Mouse (Mus musculus): Measurements from ENCODE around the gene Rnf141.

DNA sequence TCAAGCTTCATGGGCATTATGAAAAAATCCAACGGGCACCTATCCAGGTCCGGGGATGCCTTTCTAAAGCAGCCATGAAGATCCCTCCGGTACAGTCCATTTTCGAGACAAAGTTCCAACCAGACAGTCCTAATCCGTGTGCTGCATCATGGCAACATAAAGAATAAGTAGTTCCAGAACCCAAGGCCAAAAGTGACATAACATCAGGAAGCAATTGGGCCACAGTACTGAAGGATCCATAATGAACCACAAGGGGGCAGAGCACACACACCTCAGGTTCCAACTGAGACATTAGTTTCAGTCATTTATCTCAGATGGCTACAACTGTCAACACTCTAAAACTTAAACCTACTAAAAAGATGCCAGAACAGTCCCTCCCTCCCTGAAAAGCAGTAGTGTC, 28.2 kb downstream of the Rnf141 start:
- TF ChIP-seq POLR2A (IDR thresholded peaks at IDR 0.05; ENCODE audit: low read depth, low read length) (no peak), CTCF (IDR thresholded peaks at IDR 0.05; ENCODE audit: extremely low read depth, insufficient read depth, insufficient read length, insufficient replicate concordance) (peak; percentile 68; the same call in 1 of the 2 replicates)
